In genomic region chr3:135730790-135731189, GRCm38 (mm10) we compare ENCODE assay signal across 8 mouse cellular contexts. TPM values are rescaled to one million over a fixed set of nuclear protein-coding genes. Genes with fewer than 3 reads are reported as not detected.
A peak's percentile ranks its signal among the peaks of the same experiment; 100 is the strongest.
DNase-seq lines count a peak whose midpoint lies in the region; ATAC-seq lines count a peak whose summit lies in the region.

No protein-coding gene starts in this region.

- H3K36me3 ChIP-seq in embryonic facial prominence, embryonic 12.5 days, result no peaks in the 10 kb centered on the region
- no peaks in the 10 kb centered on the region for H3K36me3 ChIP-seq in liver, embryonic 11.5 days (ENCODE audit: control insufficient read depth, insufficient read depth, low read length)

- peak; percentile 31 for DNase-seq in embryo, embryonic 10 days (ENCODE audit: low spot score)
- no peak for DNase-seq in embryo, embryonic 9.5 days (ENCODE audit: extremely low spot score)
- peak; percentile 54 for DNase-seq in 3T3-L1 (ENCODE audit: low read depth, low spot score)
- no peak for DNase-seq in liver, embryonic 11.5 days (ENCODE audit: low spot score)
- DNase-seq in gastrocnemius, postnatal 36 days, result no peak
- no peak for DNase-seq in left cerebral cortex, adult 18-20 months (ENCODE audit: low spot score in 2 of 2)
- no peak for DNase-seq in left cerebral cortex, adult 11 months (ENCODE audit: low spot score)

- 53% methylated on average over 9 of the region's 9 CpGs for WGBS in embryonic facial prominence, embryonic 12.5 days
- 37% methylated on average over 9 of the region's 9 CpGs for WGBS in liver, embryonic 11.5 days

- no peaks in the 10 kb centered on the region for H3K27me3 ChIP-seq in embryonic facial prominence, embryonic 12.5 days
- no peaks in the 10 kb centered on the region for H3K27me3 ChIP-seq in liver, embryonic 11.5 days (replicated peaks; ENCODE audit: control insufficient read depth, insufficient read depth, low read length)

- H3K9ac ChIP-seq in embryonic facial prominence, embryonic 12.5 days, result no peak overlapping the region
- H3K9ac ChIP-seq in liver, embryonic 11.5 days (ENCODE audit: low read depth, low read length), result no peak overlapping the region

- no peaks in the 10 kb centered on the region for H3K4me1 ChIP-seq in embryonic facial prominence, embryonic 12.5 days
- peaks cover 5% of the 10 kb centered on the region; the same call in 1 of the 2 replicates for H3K4me1 ChIP-seq in liver, embryonic 11.5 days (replicated peaks; ENCODE audit: control insufficient read depth, insufficient read depth, low read length)

- H3K4me3 ChIP-seq in embryonic facial prominence, embryonic 12.5 days, result no peak overlapping the region
- no peak overlapping the region for H3K4me3 ChIP-seq in liver, embryonic 11.5 days (ENCODE audit: low read depth, low read length)

- no peaks in the 10 kb centered on the region for H3K9me3 ChIP-seq in embryonic facial prominence, embryonic 12.5 days
- no peaks in the 10 kb centered on the region for H3K9me3 ChIP-seq in liver, embryonic 11.5 days (ENCODE audit: control insufficient read depth, low read length)

- no peak overlapping the region for H3K27ac ChIP-seq in embryonic facial prominence, embryonic 12.5 days
- H3K27ac ChIP-seq in liver, embryonic 11.5 days (ENCODE audit: low read depth, low read length), result no peak overlapping the region

- intact Hi-C loops in gastrocnemius, postnatal 36 days (cut with DNase I), result loop anchor here (5.0 kb wide), 1 partner anchor 448 kb away; the partner anchor contains the start of gene Bdh2

- no peak overlapping the region for H3K4me2 ChIP-seq in embryonic facial prominence, embryonic 12.5 days (replicated peaks)
- H3K4me2 ChIP-seq in liver, embryonic 11.5 days, result no peak overlapping the region

- ATAC-seq in embryonic facial prominence, embryonic 12.5 days (ENCODE audit: insufficient number of reproducible peaks, insufficient read depth, low FRiP score, low TSS enrichment), result peak; percentile 35; the same call in 1 of the 2 replicates
- peak; percentile 70 for ATAC-seq in liver, embryonic 11.5 days (replicated peaks; ENCODE audit: low FRiP score)

RNA-seq across cellular contexts. Expression of gene Nfkb1, which starts 39.4 kb away (rescaled TPM):
- 18.4 and 20.5 TPM in 2 replicates for polyA plus RNA-seq in embryonic facial prominence, embryonic 12.5 days (2016; fragmentation: Nextera tagmentation; extraction: Ambion mirVana)
- 27.8 and 29.4 TPM in 2 replicates for polyA plus RNA-seq in liver, embryonic 11.5 days (2014; fragmentation: Nextera tagmentation; extraction: Ambion mirVana)
- 10 to 100 TPM; 17.0 to 17.9 TPM for total RNA-seq in gastrocnemius, postnatal 36 days (2021)
- total RNA-seq in left cerebral cortex, adult 18-20 months (2021), result 10 to 100 TPM; 18.8 to 22.2 TPM

Comparison
In these comparisons a context has a peak if more than half of its experiments do, and no peak if none do; other contexts are left out.
1. DNase-seq: peak in embryo, embryonic 10 days (single experiment) and 3T3-L1 (single experiment); none in embryo, embryonic 9.5 days (single experiment), liver, embryonic 11.5 days (single experiment), gastrocnemius, postnatal 36 days (0 of 2), left cerebral cortex, adult 18-20 months (0 of 2) and left cerebral cortex, adult 11 months (single experiment).